Mouse (Mus musculus): Measurements from ENCODE around the gene Fam71a. TPM values are rescaled to one million over a fixed set of nuclear protein-coding genes. Genes with fewer than 3 reads are reported as not detected.
A peak's percentile ranks its signal among the peaks of the same experiment; 100 is the strongest.

Gene Fam71a
- polyA plus RNA-seq, 1 experiment from 2014 or later = not detected

DNA sequence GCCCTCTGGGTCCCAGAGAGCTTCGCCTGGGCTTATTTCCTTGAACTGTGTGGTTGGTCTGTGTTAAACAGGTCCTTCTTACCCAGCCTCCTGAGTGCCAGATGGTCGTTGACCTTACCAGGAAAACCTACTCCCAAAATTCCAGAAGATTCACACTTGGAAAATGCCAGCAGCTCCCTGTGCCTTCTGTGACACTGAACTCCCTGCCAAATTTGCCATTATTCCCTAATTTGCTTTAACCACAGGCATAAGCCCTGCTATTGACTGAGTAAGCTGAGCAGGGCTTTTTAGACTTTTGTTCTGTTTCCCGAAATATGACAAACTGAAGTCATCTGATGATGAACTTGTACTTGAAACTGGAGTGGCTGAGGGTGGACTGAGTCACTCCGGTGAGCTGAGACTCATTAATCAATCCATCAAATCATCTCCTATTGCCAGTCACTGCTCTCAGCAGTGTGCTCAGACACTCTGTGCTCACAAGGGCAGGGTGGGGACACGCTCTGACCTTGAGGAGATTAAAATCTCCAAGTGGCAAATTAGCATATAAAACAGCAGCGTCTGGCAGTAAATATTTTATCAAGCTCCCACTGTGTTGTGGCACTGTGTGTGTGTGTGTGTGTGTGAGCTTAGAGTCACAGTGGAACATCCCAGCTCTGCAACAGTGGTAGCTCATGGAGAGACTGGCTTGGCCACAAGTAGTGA is 25.2 kb upstream of the Fam71a start:
- ATAC-seq = peak; percentile 41; the same call in 1 of the 2 replicates
- Histone ChIP-seq H3K4me1 (replicated peaks) (peaks cover 32% of the 10 kb centered on the region), H3K4me3 (replicated peaks) (no peak overlapping the region), H3K9ac (replicated peaks) (no peak overlapping the region), H3K27ac (no peak overlapping the region), H3K36me3 (no peaks in the 10 kb centered on the region), H3K4me2 (replicated peaks) (no peak overlapping the region), H3K9me3 (no peaks in the 10 kb centered on the region), H3K27me3 (peaks cover 53% of the 10 kb centered on the region)
- 39% methylated on average over 6 of the region's 6 CpGs for WGBS

DNA sequence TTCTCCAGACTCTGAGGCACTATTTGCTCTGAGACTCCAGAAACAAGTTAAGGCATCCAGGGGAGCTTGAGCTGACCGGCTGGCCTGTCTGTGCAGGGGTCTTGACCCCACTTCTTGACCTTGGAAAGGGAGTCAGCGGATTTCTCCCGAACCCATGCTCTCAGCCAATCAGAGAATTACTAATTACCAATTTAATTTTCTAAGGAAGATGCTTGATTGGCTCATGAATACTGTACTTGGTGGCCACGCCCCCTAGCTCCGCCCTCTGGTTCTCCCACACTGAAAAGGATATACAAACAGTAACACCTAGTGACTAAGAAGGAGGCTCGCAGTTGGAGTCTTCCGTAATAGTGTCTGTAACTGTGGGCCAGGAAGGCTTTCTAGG is 21.8 kb upstream of the Fam71a start:
- Histone ChIP-seq H3K27ac (no peak overlapping the region), H3K4me3 (replicated peaks) (no peak overlapping the region; the same call in 1 of the 2 replicates), H3K9me3 (no peaks in the 10 kb centered on the region), H3K4me1 (replicated peaks) (peaks cover 58% of the 10 kb centered on the region), H3K36me3 (no peaks in the 10 kb centered on the region), H3K9ac (replicated peaks) (no peak overlapping the region), H3K4me2 (replicated peaks) (peak overlapping the region; percentile 92), H3K27me3 (peaks cover 80% of the 10 kb centered on the region)
- ATAC-seq = no peak
- WGBS = 2% methylated on average over 7 of the region's 7 CpGs

DNA sequence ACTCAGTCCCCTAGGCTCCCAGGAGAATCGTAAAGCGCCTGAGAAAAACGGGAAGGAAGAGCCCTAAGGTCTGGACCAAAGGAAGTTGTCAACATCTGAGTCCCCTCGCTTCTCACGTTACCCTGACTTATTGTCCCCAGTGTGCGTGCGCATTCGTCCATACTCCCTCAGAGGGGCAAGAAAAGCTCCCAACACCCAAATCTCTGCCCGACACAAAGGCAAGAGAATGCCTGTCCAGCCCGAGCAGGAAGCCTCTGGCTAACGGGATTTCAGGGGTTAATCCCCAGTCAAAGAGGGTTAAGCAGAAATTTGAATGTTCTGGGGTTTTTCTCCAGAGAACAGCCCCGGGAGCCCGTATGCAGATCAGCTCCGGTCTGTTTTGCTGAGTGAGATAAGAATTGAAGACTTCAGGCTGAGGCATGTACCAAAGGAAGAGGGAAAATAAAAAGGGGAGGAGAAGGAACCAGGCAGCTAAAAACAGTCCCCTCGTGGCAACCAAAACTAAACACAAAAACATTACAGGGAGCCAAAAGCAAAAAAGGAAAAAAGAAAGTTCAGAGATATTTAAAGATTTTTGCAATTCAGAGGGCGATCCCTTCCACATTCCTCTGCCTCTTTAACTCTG is 21.3 kb upstream of the Fam71a start:
- Histone ChIP-seq H3K4me3 (replicated peaks) (peak overlapping the region; percentile 51), H3K9ac (replicated peaks) (no peak overlapping the region), H3K36me3 (no peaks in the 10 kb centered on the region)

DNA sequence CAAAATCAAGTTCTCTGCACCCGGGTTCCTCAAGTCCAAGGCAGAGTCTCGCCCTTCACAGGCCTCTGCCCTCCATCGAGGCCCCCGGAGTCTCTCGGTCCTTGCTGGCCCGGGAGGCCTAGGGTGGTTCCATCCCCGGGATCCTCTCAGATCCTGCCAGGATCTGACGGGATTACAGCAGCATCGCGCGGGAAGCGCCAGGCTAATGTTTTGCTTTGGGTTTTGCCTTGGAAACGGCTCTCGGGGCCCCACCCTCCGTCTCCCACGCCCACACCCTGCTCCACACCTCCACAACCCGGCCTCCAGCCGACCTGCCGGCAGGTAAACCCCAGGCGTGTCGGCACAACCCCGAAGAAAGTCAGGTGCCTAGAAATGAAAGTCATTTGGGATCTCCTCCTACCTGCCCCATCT is 20.2 kb upstream of the Fam71a start:
- H3K9ac ChIP-seq (replicated peaks) = peak overlapping the region; percentile 42; the same call in 1 of the 2 replicates
- WGBS = under 1% methylated on average over 22 of the region's 22 CpGs

More for the DNA sequence above, 21.3 kb upstream of the Fam71a start:
- ATAC-seq = no peak; the same call in 1 of the 2 replicates
- under 1% methylated on average over 16 of the region's 16 CpGs for WGBS
- peaks cover 58% of the 10 kb centered on the region for H3K4me1 ChIP-seq (replicated peaks)
- H3K4me2 ChIP-seq (replicated peaks) = peak overlapping the region; percentile 92
- no peaks in the 10 kb centered on the region for H3K9me3 ChIP-seq
- peaks cover 81% of the 10 kb centered on the region for H3K27me3 ChIP-seq
- no peak overlapping the region for H3K27ac ChIP-seq

DNA sequence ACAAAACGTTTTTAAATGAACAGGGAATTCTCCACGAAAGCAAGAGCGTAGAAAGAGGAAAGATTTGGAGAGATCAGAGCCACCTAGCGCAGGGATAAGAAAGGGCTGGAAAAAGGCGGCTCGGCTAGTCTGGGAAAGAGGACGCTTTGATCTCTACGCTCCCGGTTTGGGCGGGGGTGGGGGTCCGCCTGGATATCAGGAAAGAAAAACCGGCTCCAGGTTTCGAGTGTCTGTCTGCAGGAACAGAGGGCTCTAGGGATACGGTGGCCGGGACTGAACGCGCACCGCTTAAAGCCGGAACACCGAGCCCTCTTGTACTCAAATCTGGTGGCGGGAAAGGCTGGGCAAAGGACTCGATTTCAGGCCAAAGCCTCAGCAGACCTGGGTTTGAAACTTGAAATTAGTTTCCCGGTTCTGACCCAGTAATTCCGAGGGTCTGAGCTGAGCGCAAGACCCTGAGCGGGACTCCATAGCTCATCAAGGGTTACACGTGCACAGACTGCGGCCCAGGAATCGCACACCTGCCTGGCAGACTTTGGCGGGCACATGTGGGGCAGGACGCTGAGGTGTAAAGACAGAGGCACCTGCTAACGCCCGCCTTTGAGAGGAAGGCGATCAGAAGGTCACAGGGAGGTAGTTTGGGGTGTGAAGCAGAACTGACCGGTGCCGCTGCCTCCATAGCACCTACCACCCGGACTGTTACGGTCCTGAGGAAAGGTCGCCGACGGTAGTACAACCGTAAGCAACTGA is 19.6 kb upstream of the Fam71a start:
- WGBS = 1% methylated on average over 42 of the region's 42 CpGs
- ATAC-seq = peak; percentile 9; the same call in 1 of the 2 replicates
- Histone ChIP-seq H3K27me3 (peaks cover 96% of the 10 kb centered on the region), H3K4me3 (replicated peaks) (peak overlapping the region; percentile 51), H3K27ac (no peak overlapping the region), H3K4me2 (replicated peaks) (peak overlapping the region; percentile 92), H3K9ac (replicated peaks) (peak overlapping the region; percentile 42; the same call in 1 of the 2 replicates), H3K36me3 (no peaks in the 10 kb centered on the region), H3K9me3 (no peaks in the 10 kb centered on the region), H3K4me1 (replicated peaks) (peaks cover 49% of the 10 kb centered on the region)

More for the DNA sequence above, 20.2 kb upstream of the Fam71a start:
- no peaks in the 10 kb centered on the region for H3K9me3 ChIP-seq
- no peaks in the 10 kb centered on the region for H3K36me3 ChIP-seq
- H3K27ac ChIP-seq = no peak overlapping the region
- peaks cover 90% of the 10 kb centered on the region for H3K27me3 ChIP-seq
- peak overlapping the region; percentile 51 for H3K4me3 ChIP-seq (replicated peaks)
- H3K4me1 ChIP-seq (replicated peaks) = peaks cover 51% of the 10 kb centered on the region
- H3K4me2 ChIP-seq (replicated peaks) = peak overlapping the region; percentile 92
- ATAC-seq = no peak

DNA sequence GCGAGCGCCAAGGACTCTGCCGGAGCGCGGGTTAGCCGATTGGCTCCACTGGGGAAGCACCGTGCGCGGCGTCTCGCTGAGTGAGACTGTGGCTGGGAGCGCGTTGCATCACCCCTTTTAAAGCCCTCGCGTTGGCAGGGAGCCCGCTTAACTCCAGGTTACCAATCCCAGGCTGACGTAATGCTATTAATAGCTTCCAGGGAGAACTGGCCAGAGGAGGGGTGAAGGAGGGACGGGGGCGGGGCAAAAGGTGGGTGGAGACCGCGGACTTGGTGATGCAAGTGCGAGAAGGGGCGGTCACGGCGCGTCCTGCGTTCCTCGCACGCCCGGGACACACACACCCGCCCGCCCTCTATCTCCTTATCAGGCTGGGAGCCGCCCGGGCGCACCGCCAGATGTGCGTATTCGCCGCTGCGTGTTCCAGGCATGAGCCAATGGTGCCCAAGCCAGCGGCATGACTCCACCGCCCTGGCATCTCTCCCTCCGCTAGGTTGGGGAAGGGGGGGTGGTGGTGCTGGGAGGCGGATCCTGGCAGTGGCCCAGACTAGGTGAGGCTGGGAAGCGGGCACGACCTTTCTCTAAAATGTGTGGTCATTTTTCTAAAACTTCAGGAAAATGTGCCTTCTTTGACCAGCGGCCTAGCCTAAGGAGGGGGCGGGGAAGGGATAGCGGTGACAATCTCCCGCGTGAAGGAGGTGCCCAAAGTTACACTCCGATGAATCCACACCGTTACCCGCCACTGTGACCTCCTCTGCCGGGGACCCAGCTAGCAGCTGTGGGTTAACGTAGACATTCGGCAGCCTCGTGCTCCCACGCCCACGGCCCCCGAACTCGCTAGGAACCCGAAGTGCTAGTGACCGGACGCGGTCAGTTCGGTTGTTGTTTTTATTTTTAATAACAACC is 18.8 kb upstream of the Fam71a start:
- no peak overlapping the region for H3K27ac ChIP-seq
- H3K4me1 ChIP-seq (replicated peaks) = peaks cover 53% of the 10 kb centered on the region
- H3K4me3 ChIP-seq (replicated peaks) = peak overlapping the region; percentile 51
- peaks cover 90% of the 10 kb centered on the region for H3K27me3 ChIP-seq
- H3K36me3 ChIP-seq = no peaks in the 10 kb centered on the region
- peak overlapping the region; percentile 62 for H3K9ac ChIP-seq (replicated peaks)
- no peaks in the 10 kb centered on the region for H3K9me3 ChIP-seq
- peak overlapping the region; percentile 92 for H3K4me2 ChIP-seq (replicated peaks)
- WGBS = under 1% methylated on average over 65 of the region's 67 CpGs
- peak; percentile 83 for ATAC-seq

DNA sequence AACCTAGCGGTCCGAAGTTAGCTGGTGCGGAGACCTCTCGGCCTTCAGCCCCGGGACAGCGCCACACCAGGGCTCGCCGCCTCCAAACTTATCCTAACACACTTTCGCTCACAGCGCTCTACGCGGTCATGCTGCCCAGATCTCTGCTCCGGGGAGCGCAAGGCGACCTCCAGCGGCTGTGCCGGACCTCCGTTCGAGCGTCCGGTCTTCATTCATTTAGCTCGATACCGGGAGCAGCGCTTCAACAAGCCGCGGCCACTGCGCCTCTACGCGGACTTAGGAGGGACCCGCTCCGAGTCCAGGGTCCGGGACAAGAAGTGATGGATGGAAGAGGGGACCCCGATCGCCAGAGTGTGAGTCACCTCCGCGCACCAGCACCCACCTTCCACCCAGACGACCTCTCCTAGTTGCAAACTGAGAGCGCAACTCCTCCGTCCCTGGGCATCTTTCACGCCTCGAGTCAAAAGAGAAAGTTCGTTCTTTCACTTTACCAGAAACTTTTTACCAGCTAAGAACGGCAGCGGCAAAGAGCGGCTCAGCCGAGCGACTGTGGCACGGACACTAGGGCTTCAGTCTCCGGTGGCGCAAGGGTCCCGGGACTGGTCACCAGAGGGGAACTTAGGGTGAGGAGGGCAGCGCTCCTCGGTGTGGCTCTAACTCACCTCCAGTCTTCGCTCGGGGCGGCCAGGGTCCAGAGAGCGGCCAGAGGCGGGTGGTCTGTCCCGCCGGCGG is 18.0 kb upstream of the Fam71a start:
- Histone ChIP-seq H3K36me3 (no peaks in the 10 kb centered on the region), H3K4me2 (replicated peaks) (peak overlapping the region; percentile 92), H3K4me1 (replicated peaks) (peaks cover 56% of the 10 kb centered on the region), H3K4me3 (replicated peaks) (peak overlapping the region; percentile 51), H3K27me3 (peaks cover 88% of the 10 kb centered on the region), H3K9ac (replicated peaks) (peak overlapping the region; percentile 62), H3K27ac (no peak overlapping the region), H3K9me3 (no peaks in the 10 kb centered on the region)
- no peak; the same call in 1 of the 2 replicates for ATAC-seq
- WGBS = 1% methylated on average over 61 of the region's 61 CpGs

DNA sequence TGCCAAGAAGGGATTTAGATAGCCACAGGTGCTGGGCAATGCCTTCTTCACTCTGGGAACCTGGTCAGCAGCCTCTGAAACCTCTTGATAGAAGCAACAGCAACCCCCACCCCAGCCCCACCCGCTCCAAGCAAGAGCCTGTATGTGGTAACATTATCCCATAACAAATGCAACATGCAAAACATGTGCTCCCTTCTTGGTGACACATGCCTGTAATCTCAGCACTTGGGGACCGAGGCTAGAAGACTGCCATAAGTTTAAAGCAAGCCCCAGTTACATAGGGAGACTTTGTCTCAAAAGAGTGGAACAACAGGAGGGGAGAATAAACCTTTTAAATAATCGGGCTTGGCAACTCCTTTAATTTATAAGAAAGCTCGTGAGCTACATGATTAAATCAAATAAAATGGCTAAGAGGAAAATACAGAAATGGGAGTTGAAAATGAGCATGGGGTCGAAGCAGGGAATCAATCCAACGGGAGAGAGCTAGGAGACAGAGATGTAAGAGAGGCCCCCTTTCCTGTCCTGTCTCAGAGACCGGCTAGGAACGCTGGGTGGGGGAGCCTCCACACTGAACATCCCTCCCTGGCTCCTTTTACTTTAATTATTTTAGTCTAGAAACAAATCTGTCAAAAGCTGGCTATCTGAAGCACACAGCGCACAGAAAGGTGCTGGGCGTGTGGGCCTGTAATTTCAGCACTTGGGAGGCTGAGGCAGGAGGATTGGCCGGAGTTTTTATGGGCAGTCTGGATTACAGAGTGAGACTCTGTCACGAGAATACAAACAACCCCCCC is 17.0 kb upstream of the Fam71a start:
- Histone ChIP-seq H3K27me3 (peaks cover 81% of the 10 kb centered on the region), H3K36me3 (no peaks in the 10 kb centered on the region), H3K4me1 (replicated peaks) (peaks cover 52% of the 10 kb centered on the region), H3K4me2 (replicated peaks) (peak overlapping the region; percentile 92), H3K4me3 (replicated peaks) (peak overlapping the region; percentile 51; the same call in 1 of the 2 replicates), H3K9me3 (no peaks in the 10 kb centered on the region), H3K9ac (replicated peaks) (no peak overlapping the region), H3K27ac (no peak overlapping the region)
- WGBS = 50% methylated on average over 12 of the region's 12 CpGs
- ATAC-seq = no peak

DNA sequence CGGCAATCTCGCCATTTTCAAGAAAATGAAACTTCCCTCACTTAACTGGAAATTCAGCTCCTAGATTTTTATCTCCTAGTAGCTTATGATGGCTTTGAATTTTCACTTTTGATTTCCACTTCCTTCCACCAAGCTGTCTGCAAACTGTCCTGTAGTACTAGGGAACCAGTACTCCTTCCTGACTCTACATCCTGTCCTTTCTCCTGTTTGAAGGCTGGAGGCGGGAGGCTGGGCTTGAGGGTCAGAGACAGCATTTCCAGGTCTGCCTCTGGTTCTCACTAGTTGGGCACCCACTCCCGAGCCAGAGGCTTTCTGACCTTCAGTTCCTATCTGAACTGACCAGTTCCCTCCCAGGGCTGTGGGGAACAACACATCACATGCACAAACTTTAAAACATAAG is 15.8 kb upstream of the Fam71a start:
- Histone ChIP-seq H3K9me3 (no peaks in the 10 kb centered on the region), H3K27me3 (peaks cover 70% of the 10 kb centered on the region), H3K9ac (replicated peaks) (no peak overlapping the region), H3K4me3 (replicated peaks) (no peak overlapping the region), H3K4me2 (replicated peaks) (no peak overlapping the region), H3K36me3 (no peaks in the 10 kb centered on the region), H3K4me1 (replicated peaks) (peaks cover 39% of the 10 kb centered on the region), H3K27ac (no peak overlapping the region)
- ATAC-seq = no peak
- WGBS = 69% methylated on average over 4 of the region's 4 CpGs

DNA sequence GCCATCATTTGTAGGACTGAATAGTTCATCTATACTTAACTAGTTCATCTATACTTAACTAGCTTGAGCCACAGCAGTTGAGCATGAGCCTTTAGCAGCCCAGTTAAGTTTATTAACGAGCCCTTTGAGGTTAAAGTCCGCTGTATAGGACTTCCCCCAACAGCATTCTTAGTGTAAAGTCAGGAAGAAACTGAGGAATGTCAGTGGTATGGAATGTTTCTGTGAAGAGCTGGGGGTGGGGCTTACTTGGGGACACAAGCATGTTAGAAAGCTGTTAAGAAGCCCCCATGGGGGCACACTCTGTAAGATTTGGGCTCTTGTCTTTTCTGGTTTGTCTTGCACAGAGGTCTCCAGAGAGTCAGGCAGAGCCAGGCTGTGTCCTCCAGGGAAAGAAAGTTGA is 15.2 kb upstream of the Fam71a start:
- peaks cover 34% of the 10 kb centered on the region for H3K4me1 ChIP-seq (replicated peaks)
- no peak overlapping the region for H3K4me2 ChIP-seq (replicated peaks)
- 49% methylated on average over 2 of the region's 2 CpGs for WGBS
- H3K27ac ChIP-seq = no peak overlapping the region
- H3K27me3 ChIP-seq = peaks cover 64% of the 10 kb centered on the region
- ATAC-seq = no peak
- H3K36me3 ChIP-seq = no peaks in the 10 kb centered on the region
- H3K9ac ChIP-seq (replicated peaks) = no peak overlapping the region
- H3K4me3 ChIP-seq (replicated peaks) = no peak overlapping the region
- no peaks in the 10 kb centered on the region for H3K9me3 ChIP-seq

All from midbrain, embryonic 13.5 days (tissue).